Mouse (Mus musculus) bone marrow macrophage, adult 2 months (primary cell): ENCODE data around the gene Cutal.

Experiments
- CTCF ChIP-seq: IDR thresholded peaks from 2 replicates; pipeline ENCODE4 v1.5.1; 2012; ENCODE audit warnings: low read depth, mild to moderate bottlenecking, low read length, moderate library complexity
- POLR2A ChIP-seq: IDR thresholded peaks from 2 replicates; pipeline ENCODE4 v1.6.1; 2012; ENCODE audit warnings: mild to moderate bottlenecking, low read depth, low read length, borderline replicate concordance

GRCm38 (mm10) chr2:34900412-34900811 lies 26.2 kb downstream of the Cutal start:
- TF ChIP-seq POLR2A (no peak), CTCF (no peak)
